Mouse (Mus musculus): ENCODE measurements around the gene Yy1.

Gene Yy1

DNA sequence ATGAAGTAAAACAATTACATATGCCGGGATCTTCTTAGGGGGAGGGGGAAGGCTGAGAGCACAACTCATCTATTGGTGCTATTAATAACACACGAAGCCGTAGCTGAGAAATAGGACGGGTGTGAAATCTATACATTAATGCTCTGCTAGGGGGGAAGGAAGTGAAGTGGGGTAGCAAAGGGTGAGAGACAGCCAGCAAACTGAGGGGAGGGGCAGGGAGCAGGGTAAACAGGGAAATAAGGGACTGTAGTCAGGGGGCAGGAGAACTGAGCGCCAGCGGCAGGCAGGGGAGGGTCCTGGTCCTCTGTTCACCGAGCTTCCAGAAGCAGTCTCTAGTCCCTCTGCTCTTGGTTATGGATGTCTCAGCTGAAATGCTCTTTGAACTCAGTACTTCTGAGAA, 25.9 kb upstream of the Yy1 start:
- in situ Hi-C loops (cut with MboI, MseI) = loop anchor here (5.0 to 10.0 kb wide), 2 partner anchors 128 to 595 kb away; partner anchors contain the start of genes Wars and Wdr25

- in situ Hi-C loops (cut with MboI, MseI) = loop anchor here (5.0 to 10.0 kb wide), 2 partner anchors 126 to 596 kb away; partner anchors contain the start of genes Wars and Wdr25
Observed at GRCm38 (mm10) chr12:108768196-108768854, 24.4 kb upstream of the Yy1 start.

GRCm38 (mm10) chr12:108780108-108780877, 12.5 kb upstream of the Yy1 start:
- in situ Hi-C loops (cut with MboI, MseI) = no loop called here

- in situ Hi-C loops (cut with MboI, MseI) = no loop called here
Observed at GRCm38 (mm10) chr12:108785161-108785560, 7.6 kb upstream of the Yy1 start.

- in situ Hi-C loops (cut with MboI, MseI) = no loop called here
Observed at GRCm38 (mm10) chr12:108787329-108787728, 5.4 kb upstream of the Yy1 start.

DNA sequence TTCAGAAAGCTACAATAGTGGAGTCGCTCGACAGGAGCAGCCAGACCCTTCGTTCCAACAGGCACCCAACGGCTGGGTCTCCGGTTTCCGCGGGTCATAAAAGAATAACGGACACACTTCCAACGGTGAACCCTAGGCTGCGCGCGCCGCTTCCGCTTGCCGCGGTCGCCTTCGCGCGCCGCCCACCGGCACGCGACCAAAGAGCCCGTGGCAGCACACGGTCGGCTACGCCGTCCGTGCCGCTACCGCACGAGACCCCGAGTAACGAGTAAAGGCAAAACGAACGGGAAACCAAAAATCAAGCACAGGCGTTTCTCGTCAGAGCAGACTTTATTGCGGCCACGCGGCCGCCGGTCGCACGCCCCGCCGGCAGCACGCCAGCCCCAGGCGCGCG, 624 bp upstream of the Yy1 start:
- in situ Hi-C loops (cut with MboI, MseI) = loop anchor here (10.0 kb wide), 1 partner anchor 103 kb away; the partner anchor contains the start of genes Wars and Wdr25

GRCm38 (mm10) chr12:108793453-108793941, 724 bp downstream of the Yy1 start:
- in situ Hi-C loops (cut with MboI, MseI) = loop anchor here (10.0 kb wide), 1 partner anchor 101 kb away; the partner anchor contains the start of genes Wars and Wdr25

DNA sequence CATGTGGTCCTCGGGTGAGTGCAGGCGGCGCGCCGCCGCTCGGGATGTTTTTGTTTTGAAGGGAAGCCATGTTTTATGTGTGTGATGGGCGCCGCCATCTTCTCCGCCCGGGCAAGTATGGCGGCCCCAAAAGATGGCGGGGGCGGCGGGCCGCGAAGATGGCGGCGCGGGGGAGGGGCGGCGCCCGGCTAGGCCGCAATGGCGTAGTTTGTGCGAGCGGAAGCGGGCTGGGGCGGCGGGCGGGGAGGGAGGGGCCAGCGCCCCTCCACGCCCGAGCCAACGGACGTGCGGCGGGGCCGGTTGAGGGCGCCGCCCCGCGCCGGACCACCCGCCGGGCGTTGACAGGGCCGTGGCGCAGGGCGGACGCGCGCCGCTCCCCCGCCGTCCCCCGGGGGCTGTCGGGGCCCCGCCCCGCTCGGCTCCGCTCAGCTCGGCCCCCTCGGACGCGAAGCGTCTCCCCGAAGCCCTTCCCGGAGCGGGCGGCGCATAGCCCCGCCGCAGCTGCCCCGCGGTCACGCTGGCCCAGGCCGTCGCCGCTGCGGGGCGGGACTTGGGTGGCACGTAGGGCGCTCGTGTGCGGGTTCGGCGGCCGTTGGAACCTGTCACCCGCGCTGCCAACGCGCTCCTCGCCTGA, 1.4 kb downstream of the Yy1 start:
- in situ Hi-C loops (cut with MboI, MseI) = loop anchor here (10.0 kb wide), 1 partner anchor 101 kb away; the partner anchor contains the start of genes Wars and Wdr25

DNA sequence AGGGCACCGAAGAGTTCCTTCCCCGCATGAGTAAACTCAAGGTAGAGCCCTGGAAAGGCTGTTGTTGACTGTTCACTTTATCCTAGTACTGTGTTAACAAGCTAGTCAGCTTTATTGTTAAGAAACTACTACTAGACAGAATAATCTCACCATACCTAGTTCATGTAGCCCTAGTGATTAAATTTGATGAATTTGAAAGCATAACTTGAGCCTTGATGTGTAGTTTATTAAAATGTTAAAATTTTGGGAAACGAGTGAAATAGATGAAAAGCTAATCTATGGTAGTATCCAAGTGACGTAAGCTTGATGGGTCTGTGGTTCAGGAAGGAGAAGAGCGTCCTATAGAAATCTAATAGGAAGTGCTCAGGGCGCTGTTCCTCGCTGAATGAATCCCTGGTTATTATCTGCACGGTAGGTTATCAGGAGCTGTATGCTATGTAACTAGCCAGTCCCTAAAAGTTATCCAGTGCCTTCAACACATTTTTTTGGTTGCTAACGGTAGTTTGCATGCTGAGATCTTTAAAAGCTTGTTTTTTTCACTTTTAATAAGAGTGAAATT, 2.3 kb downstream of the Yy1 start:
- in situ Hi-C loops (cut with MboI, MseI) = loop anchor here (10.0 kb wide), 1 partner anchor 100 kb away; the partner anchor contains the start of genes Wars and Wdr25

DNA sequence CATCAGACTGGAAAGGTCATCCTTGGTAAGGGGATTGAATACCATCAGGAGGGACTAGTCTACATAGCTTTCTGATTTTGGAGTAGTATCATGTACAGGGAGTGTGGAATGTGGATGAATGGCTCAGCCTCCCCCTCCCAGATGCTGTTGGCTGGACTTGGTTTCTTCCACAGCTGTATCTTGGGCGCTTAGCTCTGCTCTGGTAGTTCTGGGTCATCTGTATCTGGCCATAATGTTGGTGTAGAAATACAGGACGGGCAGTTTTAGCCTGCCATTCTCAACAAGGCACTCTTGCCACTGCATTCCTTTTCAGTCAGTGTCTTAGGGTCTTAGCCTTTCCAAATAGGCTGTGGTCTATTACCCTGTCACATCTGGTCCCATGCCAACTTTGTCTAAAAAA, 8.8 kb downstream of the Yy1 start:
- in situ Hi-C loops (cut with MboI, MseI) = no loop called here

GRCm38 (mm10) chr12:108804388-108804787, 11.6 kb downstream of the Yy1 start:
- in situ Hi-C loops (cut with MboI, MseI) = no loop called here

GRCm38 (mm10) chr12:108808465-108808864, 15.7 kb downstream of the Yy1 start:
- in situ Hi-C loops (cut with MboI, MseI) = no loop called here

GRCm38 (mm10) chr12:108809771-108810170, 17.0 kb downstream of the Yy1 start:
- in situ Hi-C loops (cut with MboI, MseI) = no loop called here

DNA sequence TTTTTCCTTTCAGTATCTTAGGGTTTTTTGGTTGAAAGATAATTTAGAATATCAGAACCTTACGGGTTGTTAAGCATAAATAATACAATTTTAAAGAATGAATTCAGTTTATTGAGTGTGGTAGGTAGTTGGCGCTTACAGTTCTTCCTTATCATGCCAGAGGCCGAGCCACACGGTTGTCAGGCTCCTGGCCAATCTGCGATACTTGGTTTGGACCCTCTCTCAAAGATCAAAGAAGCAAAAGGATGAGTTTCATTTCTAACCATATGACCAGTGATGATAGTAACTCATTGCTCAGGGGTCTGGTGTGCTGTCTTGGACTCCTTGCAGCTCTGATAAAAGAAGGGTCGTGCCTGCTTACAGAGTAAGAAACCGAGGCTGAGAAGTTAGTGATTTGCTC, 17.5 kb downstream of the Yy1 start:
- in situ Hi-C loops (cut with MboI, MseI) = no loop called here

GRCm38 (mm10) chr12:108811133-108811532, 18.4 kb downstream of the Yy1 start:
- in situ Hi-C loops (cut with MboI, MseI) = no loop called here

DNA sequence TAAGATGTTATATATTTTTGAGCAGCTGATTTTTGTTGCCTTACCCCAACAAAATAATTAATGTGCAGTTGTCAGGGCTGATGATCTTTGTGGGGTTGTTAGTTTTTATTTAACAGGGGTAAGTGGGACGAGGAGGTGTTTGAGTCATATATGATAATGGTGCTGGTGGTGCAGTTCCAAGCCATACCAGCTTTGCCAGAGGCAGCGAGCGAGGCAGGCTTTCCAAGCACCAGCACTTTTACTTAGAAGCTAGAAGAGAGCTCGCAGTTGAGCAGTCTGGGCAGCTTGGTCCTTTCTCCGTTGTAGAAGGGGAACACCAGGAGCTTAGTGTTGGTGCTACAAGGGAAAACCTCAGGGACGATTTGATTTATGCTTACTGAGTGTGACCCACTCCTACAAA, 19.7 kb downstream of the Yy1 start:
- in situ Hi-C loops (cut with MboI, MseI) = no loop called here

DNA sequence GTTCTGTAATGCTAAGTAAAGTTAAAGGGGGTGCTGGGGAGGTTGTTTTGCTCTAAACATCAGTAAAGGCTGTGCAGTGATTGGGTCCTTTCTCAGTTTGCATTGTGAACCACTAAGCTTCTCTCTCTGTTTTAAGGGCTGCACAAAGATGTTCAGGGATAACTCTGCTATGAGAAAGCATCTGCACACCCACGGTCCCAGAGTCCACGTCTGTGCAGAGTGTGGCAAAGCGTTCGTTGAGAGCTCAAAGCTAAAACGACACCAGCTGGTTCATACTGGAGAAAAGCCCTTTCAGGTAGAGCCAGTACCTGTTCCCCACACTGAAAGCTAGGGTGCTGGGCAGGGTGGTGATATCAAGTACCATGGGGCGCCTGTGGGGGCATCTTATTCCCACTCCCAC, 21.7 kb downstream of the Yy1 start:
- in situ Hi-C loops (cut with MboI, MseI) = no loop called here

- in situ Hi-C loops (cut with MboI, MseI) = no loop called here
Observed at GRCm38 (mm10) chr12:108816569-108816968, 23.8 kb downstream of the Yy1 start.

DNA sequence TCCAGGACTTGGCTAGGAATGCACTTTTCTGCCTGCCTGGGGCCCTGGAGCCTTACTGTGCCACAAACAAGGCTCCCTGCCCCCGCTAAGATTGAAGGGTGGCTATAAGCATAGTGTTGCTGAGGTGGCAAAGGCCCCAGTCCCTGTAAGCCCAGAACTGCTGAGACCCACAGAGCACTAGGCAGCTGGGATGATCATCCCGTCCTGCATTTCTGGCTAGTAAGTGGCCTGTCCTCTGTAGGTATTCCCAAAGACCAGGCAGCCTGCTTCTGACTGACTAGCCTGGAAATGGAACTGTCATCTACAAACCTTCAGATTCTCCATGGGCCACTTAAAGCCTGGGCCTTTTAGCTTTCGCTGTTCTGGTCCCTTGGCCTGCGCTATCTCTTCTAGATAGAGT, 27.7 kb downstream of the Yy1 start:
- in situ Hi-C loops (cut with MboI, MseI) = loop anchor here (10.0 kb wide), 1 partner anchor 64 kb away; no protein-coding TSS in a partner anchor

- in situ Hi-C loops (cut with MboI, MseI) = loop anchor here (10.0 kb wide), 1 partner anchor 62 kb away; no protein-coding TSS in a partner anchor
Observed at GRCm38 (mm10) chr12:108823036-108823435, 30.3 kb downstream of the Yy1 start.

- in situ Hi-C loops (cut with MboI, MseI) = loop anchor here (10.0 kb wide), 1 partner anchor 60 kb away; no protein-coding TSS in a partner anchor
Observed at GRCm38 (mm10) chr12:108824225-108824874, 31.6 kb downstream of the Yy1 start.
